Mouse (Mus musculus) stomach, embryonic 16.5 days (tissue): Measurements from ENCODE around the gene Prkaa2. TPM values are rescaled to one million over a fixed set of nuclear protein-coding genes. Genes with fewer than 3 reads are reported as not detected.

Experiments used
- ATAC-seq: fragments of 200-750 bp; cut with Nextera tagmentation; 2 replicates; pipeline ENCODE4 v1.8.0; 2017; ENCODE audit warnings: moderate number of reproducible peaks, moderate TSS enrichment; ENCODE audit not compliant: insufficient read depth, low FRiP score
- H3K27ac ChIP-seq: fragments of 300-500 bp; sonication (generic); 2 replicates; pipeline ENCODE4 v1.5.1; 2014; ENCODE audit warnings: low read length
- H3K27me3 ChIP-seq: fragments of 300-500 bp; sonication (generic); 2 replicates; pipeline ENCODE4 v1.6.1; 2014; ENCODE audit warnings: low read length, control low read depth, mixed read lengths; ENCODE audit not compliant: control insufficient read depth, insufficient read depth
- H3K36me3 ChIP-seq: fragments of 300-500 bp; sonication (generic); 2 replicates; pipeline ENCODE4 v1.6.1; 2014; ENCODE audit warnings: low read length; ENCODE audit not compliant: control insufficient read depth, insufficient read depth
- H3K4me1 ChIP-seq: fragments of 300-500 bp; sonication (generic); 2 replicates; pipeline ENCODE4 v1.6.1; 2014; ENCODE audit warnings: low read length, control low read depth, mixed read lengths; ENCODE audit not compliant: control insufficient read depth, insufficient read depth
- H3K4me2 ChIP-seq: fragments of 300-500 bp; sonication (generic); 2 replicates; pipeline ENCODE4 v1.6.1; 2014; ENCODE audit warnings: low read depth, low read length, mixed read lengths
- H3K4me3 ChIP-seq: fragments of 300-500 bp; sonication (generic); replicated peaks from 2 replicates; pipeline ENCODE4 v1.5.1; 2014; ENCODE audit warnings: mild to moderate bottlenecking, low read length
- H3K9ac ChIP-seq: fragments of 300-500 bp; sonication (generic); 2 replicates; pipeline ENCODE4 v1.6.1; 2014; ENCODE audit warnings: low read length
- H3K9me3 ChIP-seq: fragments of 300-500 bp; sonication (generic); replicated peaks from 2 replicates; pipeline ENCODE4 v1.6.1; 2016; ENCODE audit warnings: low read length, control low read depth; ENCODE audit not compliant: control insufficient read depth
- WGBS: fragments of 180-500 bp; shearing (Covaris S2); extraction: QIAGEN DNeasy Blood & Tissue Kit; methylation state at CpG from one replicate; pipeline ENCODE4 v1.1.7; 2014; 5-methylcytosine and 5-hydroxymethylcytosine counted together
- polyA plus RNA-seq: library from polyadenylated mRNA; unstranded; fragments of >200 nt; fragmentation: Nextera tagmentation; extraction: Ambion mirVana; gene quantifications from 2 replicates; pipeline ENCODE4 v1.2.1, GENCODE M21; 2015

Prkaa2 gene
- polyA plus RNA-seq, 1 experiment from 2014 or later, result 3.0 TPM

DNA sequence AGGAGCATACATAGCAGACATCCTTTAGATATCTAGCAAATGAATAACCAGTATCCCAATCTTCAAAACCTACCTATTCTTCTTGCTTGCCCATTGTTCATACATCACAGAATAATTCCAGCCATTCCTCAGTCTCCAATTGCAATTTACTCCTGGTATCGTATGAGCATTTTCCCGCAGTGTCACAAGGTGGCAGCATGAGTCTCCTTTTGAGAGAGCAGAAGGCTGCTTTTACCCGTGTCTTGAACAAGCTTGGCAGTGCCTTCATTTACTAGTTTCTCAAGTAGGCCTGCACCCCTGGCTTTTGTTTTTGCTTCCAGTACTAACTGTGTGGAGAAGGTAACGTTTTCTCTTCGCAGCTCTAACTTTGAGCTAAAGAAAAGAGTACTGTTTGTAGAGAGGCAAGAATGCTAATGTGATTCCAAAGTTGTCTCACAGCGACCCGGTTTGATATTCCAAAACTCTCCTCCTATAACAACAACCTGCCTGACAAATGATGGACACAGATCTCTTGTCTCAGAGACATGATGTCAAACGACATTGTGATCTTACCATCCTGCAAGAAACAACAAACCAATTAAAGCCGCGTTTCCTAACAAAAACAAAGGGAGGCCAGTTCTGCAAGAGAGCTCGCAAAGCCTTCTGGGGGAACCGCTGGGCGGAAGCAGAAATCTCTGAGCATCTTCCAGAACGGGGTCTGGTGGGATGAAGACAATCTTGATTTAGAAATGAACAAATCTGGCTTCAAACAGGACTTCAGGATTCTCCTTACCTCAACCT lies 42.4 kb upstream of the Prkaa2 start:
- Histone ChIP-seq H3K27ac (no peak overlapping the region), H3K9ac (no peak overlapping the region), H3K27me3 (no peaks in the 10 kb centered on the region), H3K9me3 (no peaks in the 10 kb centered on the region), H3K4me1 (no peaks in the 10 kb centered on the region), H3K36me3 (no peaks in the 10 kb centered on the region), H3K4me3 (no peak overlapping the region), H3K4me2 (no peak overlapping the region)
- WGBS, result 44% methylated on average over 14 of the region's 14 CpGs
- no peak for ATAC-seq

DNA sequence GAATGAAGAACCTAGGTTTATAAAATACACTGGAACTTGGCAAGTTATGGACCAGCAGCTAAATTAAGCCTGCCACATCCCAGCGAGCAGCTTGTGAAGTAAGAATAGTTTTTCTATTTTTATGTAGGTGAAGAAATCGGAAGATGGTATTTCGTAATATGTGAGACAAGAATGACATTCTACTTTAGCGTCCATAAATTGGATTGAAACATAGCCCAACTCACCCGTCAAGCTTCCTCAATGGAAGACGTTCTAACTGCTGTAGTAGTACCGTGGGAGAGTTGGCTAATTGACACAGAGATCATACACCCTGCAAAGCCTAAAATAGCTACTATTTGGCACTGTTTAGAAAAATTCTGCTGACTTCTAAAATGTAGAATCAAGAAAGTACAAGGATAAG lies 39.8 kb upstream of the Prkaa2 start:
- no peak for ATAC-seq
- Histone ChIP-seq H3K9me3 (no peaks in the 10 kb centered on the region), H3K27me3 (no peaks in the 10 kb centered on the region), H3K4me2 (no peak overlapping the region), H3K9ac (no peak overlapping the region), H3K27ac (no peak overlapping the region), H3K4me1 (no peaks in the 10 kb centered on the region), H3K36me3 (no peaks in the 10 kb centered on the region), H3K4me3 (no peak overlapping the region)
- 82% methylated on average over 7 of the region's 7 CpGs for WGBS

DNA sequence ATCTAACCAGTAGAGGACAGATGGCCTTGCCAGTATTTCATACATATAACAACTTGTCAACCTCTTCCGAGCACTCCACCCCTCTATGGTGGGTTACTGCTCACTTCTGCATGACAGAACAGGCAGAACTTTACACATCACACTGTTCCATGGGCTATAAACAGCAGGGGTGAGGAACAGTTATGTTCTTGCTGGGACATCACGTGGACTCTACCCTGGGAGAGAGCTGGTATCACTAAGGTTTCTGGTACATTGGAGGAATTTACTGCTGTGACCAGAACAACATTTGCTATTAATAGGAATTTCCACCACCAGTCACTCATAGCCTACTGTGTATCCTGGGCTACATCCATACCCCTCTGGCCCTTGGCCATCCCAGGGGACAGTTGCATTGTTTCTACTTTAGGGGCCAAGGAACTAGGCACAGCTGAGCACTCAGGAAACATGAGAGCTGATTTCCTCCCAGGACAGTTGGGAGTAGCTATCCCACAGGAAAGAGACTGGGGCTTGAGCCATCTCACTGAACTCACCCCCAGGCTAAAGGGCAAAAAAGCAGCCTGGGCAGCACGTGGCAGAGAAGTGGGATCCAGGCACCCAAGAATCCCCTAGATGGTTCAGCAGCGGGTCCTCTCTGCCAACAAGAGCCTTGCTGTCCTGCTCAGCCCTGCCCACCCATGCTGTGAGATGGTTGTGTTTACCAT lies 23.8 kb upstream of the Prkaa2 start:
- Histone ChIP-seq H3K27ac (no peak overlapping the region), H3K4me2 (no peak overlapping the region), H3K27me3 (no peaks in the 10 kb centered on the region), H3K36me3 (no peaks in the 10 kb centered on the region), H3K4me1 (no peaks in the 10 kb centered on the region), H3K9me3 (no peaks in the 10 kb centered on the region), H3K9ac (no peak overlapping the region), H3K4me3 (no peak overlapping the region)
- WGBS, result 84% methylated on average over 4 of the region's 4 CpGs
- no peak for ATAC-seq

GRCm38 (mm10) chr4:105131756-105132314 lies 22.1 kb upstream of the Prkaa2 start:
- ATAC-seq, result no peak
- WGBS, result 80% methylated on average over 9 of the region's 9 CpGs
- H3K9ac ChIP-seq, result no peak overlapping the region

DNA sequence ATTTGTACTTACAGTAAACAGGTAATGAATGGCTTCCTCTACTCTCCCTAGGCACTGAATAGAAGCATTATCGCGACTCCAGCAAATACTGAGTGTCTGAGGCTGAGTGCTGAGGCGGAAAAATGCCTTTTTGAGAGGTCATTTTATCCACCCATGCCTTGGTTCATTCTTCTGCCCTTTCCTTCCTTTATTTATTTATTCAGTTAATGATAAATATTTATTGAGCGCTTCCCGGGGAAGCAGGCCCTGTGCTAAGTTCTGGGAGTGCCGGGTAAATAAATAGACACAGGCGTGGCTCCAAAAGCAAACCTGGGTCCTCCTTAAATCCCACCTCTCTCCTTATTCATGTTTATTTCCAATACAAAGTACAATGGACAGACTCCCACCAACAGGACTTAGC lies 19.5 kb upstream of the Prkaa2 start:
- Histone ChIP-seq H3K27me3 (no peaks in the 10 kb centered on the region), H3K4me2 (peak overlapping the region; percentile 19; the same call in 1 of the 2 replicates), H3K36me3 (no peaks in the 10 kb centered on the region), H3K9me3 (no peaks in the 10 kb centered on the region), H3K4me3 (no peak overlapping the region), H3K27ac (no peak overlapping the region), H3K4me1 (no peaks in the 10 kb centered on the region), H3K9ac (no peak overlapping the region)
- no peak for ATAC-seq
- WGBS, result 31% methylated on average over 7 of the region's 7 CpGs

More at GRCm38 (mm10) chr4:105131756-105132314, 22.1 kb upstream of the Prkaa2 start:
- H3K4me1 ChIP-seq, result no peaks in the 10 kb centered on the region
- H3K27ac ChIP-seq, result no peak overlapping the region
- no peaks in the 10 kb centered on the region for H3K36me3 ChIP-seq
- H3K4me2 ChIP-seq, result no peak overlapping the region
- no peak overlapping the region for H3K4me3 ChIP-seq
- H3K27me3 ChIP-seq, result no peaks in the 10 kb centered on the region
- no peaks in the 10 kb centered on the region for H3K9me3 ChIP-seq

DNA sequence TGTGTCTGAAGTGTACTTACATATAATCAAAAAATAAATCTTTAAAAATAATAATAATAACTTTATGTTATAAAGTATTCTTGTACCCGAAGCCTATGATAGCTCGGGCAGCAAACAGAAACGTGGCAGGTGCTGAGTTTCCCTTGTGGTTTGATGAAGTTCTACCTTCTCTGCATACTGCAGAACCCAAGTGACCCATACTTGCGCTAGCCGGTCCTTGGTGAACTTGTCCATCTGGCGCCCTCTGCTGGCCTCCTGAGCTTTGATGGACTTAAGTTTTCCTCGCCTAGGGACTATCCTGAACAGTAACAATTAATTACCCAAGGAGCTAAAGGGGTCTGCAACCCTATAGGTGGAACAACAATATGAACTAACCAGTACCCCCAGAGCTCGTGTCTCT lies 12.7 kb upstream of the Prkaa2 start:
- ATAC-seq, result no peak
- Histone ChIP-seq H3K4me3 (no peak overlapping the region), H3K4me2 (no peak overlapping the region), H3K27ac (no peak overlapping the region), H3K9me3 (no peaks in the 10 kb centered on the region), H3K4me1 (no peaks in the 10 kb centered on the region), H3K36me3 (no peaks in the 10 kb centered on the region), H3K27me3 (no peaks in the 10 kb centered on the region), H3K9ac (no peak overlapping the region)
- WGBS, result 47% methylated on average over 8 of the region's 8 CpGs

DNA sequence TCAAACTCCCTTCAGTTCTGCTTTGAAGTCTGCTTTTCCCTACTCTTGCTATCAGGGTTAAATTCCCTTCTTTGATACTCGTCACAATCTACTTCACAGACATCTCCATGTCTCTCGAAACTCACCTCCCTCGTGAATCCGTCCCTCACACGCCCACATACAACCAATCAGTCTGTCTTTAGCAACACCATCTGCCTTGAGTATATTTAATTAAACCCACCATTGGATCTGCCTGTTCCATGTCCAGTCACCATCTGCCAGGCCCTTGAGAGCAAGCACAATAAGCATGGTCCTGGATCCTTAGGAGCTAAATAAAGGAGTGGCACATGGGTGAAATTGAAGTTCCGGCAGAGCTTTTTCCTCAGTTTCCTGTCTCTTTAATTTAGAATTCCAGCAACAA lies 11.4 kb upstream of the Prkaa2 start:
- no peaks in the 10 kb centered on the region for H3K27me3 ChIP-seq
- H3K36me3 ChIP-seq, result no peaks in the 10 kb centered on the region
- no peak overlapping the region for H3K4me2 ChIP-seq
- ATAC-seq, result no peak
- no peaks in the 10 kb centered on the region for H3K9me3 ChIP-seq
- 78% methylated on average over 6 of the region's 6 CpGs for WGBS
- H3K4me1 ChIP-seq, result no peaks in the 10 kb centered on the region
- H3K4me3 ChIP-seq, result no peak overlapping the region
- H3K9ac ChIP-seq, result no peak overlapping the region
- no peak overlapping the region for H3K27ac ChIP-seq

DNA sequence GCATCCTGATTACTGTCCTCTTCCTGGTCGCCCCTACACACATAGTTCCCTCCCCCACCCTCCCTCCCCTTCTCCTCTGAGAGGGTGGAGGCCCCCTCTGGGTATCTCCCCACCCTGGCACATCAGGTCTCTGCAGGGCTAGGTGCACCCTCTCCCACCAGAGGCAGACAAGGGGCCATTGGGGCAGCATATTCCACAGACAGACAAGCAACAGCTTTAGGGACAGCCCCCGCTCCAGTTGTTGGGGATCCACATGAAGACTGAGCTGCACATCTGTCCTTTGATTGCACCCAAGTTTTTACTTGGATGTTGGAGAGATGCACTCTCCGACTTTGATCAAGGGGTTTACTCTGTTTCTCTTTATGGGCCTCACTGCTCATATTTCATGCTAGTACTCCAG lies 3.8 kb upstream of the Prkaa2 start:
- H3K9me3 ChIP-seq, result no peaks in the 10 kb centered on the region
- H3K4me1 ChIP-seq, result peaks cover 11% of the 10 kb centered on the region; the same call in 1 of the 2 replicates
- ATAC-seq, result no peak
- H3K4me2 ChIP-seq, result no peak overlapping the region
- WGBS, result 81% methylated on average over 3 of the region's 3 CpGs
- no peaks in the 10 kb centered on the region for H3K36me3 ChIP-seq
- H3K27ac ChIP-seq, result no peak overlapping the region
- no peak overlapping the region for H3K4me3 ChIP-seq
- H3K27me3 ChIP-seq, result no peaks in the 10 kb centered on the region
- H3K9ac ChIP-seq, result no peak overlapping the region

- ATAC-seq, result no peak
- no peak overlapping the region for H3K9ac ChIP-seq
- H3K27ac ChIP-seq, result no peak overlapping the region
- no peaks in the 10 kb centered on the region for H3K9me3 ChIP-seq
- no peak overlapping the region for H3K4me2 ChIP-seq
- H3K4me3 ChIP-seq, result no peak overlapping the region
- 67% methylated on average over 5 of the region's 5 CpGs for WGBS
- H3K27me3 ChIP-seq, result no peaks in the 10 kb centered on the region
- peaks cover 11% of the 10 kb centered on the region; the same call in 1 of the 2 replicates for H3K4me1 ChIP-seq
- no peaks in the 10 kb centered on the region for H3K36me3 ChIP-seq
Observed at GRCm38 (mm10) chr4:105113042-105113441, 3.4 kb upstream of the Prkaa2 start.
